ENCODE assay signal across 8 mouse cellular contexts in the genomic region with DNA sequence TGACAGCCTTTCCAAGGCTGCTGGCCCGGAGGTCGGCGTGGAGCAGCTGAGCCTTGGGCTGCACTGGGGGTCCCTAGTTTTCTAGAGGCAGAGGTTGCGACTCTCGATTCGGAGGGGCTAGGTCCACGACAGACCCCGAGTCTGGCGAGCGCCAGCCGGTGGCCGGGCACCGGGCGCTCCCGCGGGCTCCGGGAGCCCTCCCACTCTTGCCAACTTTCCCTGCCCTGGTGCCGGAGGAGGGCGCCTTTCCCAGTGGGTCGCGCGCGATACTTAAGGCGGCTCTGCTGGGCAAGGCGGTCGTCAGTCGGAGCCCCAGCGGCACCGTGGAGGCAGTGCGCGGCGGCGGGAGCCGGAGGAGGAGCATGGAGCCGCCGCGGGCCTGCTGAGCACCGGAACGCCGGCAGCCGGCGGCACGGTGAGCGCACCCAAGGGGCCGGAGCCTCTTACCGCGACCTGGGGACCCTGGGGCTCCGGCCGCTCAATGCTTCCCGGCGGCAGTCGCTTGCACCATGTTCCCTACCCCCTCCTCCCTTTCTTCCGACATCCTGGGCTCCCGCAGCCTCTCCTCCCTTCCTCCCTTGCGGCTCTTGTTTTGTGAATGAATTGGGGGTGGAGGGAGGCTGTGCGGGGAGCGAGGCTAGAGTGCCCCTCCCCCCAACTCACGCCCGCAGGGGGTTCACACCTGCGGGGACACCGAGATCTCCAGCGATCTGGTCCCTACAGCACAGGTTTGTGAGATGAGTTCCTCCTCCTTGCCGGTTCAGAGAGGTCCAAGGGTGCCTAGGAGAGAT. TPM values are rescaled to one million over a fixed set of nuclear protein-coding genes. Genes with fewer than 3 reads are reported as not detected.
A peak's percentile ranks its signal among the peaks of the same experiment; 100 is the strongest.
DNase-seq lines count a peak whose midpoint lies in the region; ATAC-seq and TF ChIP-seq lines count a peak whose summit lies in the region.

No protein-coding gene starts in this region.

- intact Hi-C loops in heart, postnatal 25 days (cut with DNase I) = loop anchor here (5.0 kb wide), 3 partner anchors 33 to 153 kb away; no protein-coding TSS in a partner anchor
- intact Hi-C loops in gastrocnemius, postnatal 36 days (cut with DNase I) = loop anchor here (5.0 kb wide), 1 partner anchor 153 kb away; no protein-coding TSS in a partner anchor

- no peaks in the 10 kb centered on the region for H3K36me3 ChIP-seq in intestine, embryonic 16.5 days (ENCODE audit: control insufficient read depth, insufficient read depth, low read length)
- H3K36me3 ChIP-seq in liver, embryonic 11.5 days (ENCODE audit: control insufficient read depth, insufficient read depth, low read length) = no peaks in the 10 kb centered on the region; the same call in 1 of the 2 replicates
- H3K36me3 ChIP-seq in midbrain, postnatal 0 days (ENCODE audit: insufficient read depth, low read length) = 0 out of 2 replicates have a peak, but pooled peaks cover 5% of the 10 kb centered on the region

- H3K4me1 ChIP-seq in intestine, embryonic 16.5 days (ENCODE audit: control insufficient read depth, insufficient read depth, low read length) = peaks cover 32% of the 10 kb centered on the region
- peaks cover 17% of the 10 kb centered on the region for H3K4me1 ChIP-seq in liver, embryonic 11.5 days (replicated peaks; ENCODE audit: control insufficient read depth, insufficient read depth, low read length)
- H3K4me1 ChIP-seq in midbrain, postnatal 0 days (ENCODE audit: insufficient read depth, low read length) = peaks cover 11% of the 10 kb centered on the region; the same call in 1 of the 2 replicates

- peak; percentile 97 for DNase-seq in heart, adult 11 months
- DNase-seq in heart, postnatal 25 days (ENCODE audit: low spot score) = no peak
- peak; percentile 66 for DNase-seq in embryo, embryonic 10.5 days (ENCODE audit: low spot score)
- DNase-seq in gastrocnemius, postnatal 36 days = peak; percentile 43 to 56
- DNase-seq in liver, embryonic 11.5 days (ENCODE audit: low spot score) = peak; percentile 57
- DNase-seq in midbrain, postnatal 0 days (ENCODE audit: low spot score) = peak; percentile 59
- DNase-seq in testis, postnatal 10 days (ENCODE audit: low spot score) = peak; percentile 71

- WGBS in intestine, embryonic 16.5 days = under 1% methylated on average over 61 of the region's 63 CpGs
- WGBS in liver, embryonic 11.5 days = 1% methylated on average over 60 of the region's 63 CpGs
- WGBS in midbrain, postnatal 0 days = 0% methylated on average over 58 of the region's 63 CpGs

- H3K27ac ChIP-seq in intestine, embryonic 16.5 days (ENCODE audit: low read length) = no peak overlapping the region
- no peak overlapping the region for H3K27ac ChIP-seq in liver, embryonic 11.5 days (ENCODE audit: low read depth, low read length)
- H3K27ac ChIP-seq in midbrain, postnatal 0 days (ENCODE audit: low read depth, low read length) = peak overlapping the region; percentile 55

- H3K4me2 ChIP-seq in intestine, embryonic 16.5 days (ENCODE audit: low read depth, low read length) = peak overlapping the region; percentile 96
- peak overlapping the region; percentile 84 for H3K4me2 ChIP-seq in liver, embryonic 11.5 days
- H3K4me2 ChIP-seq in midbrain, postnatal 0 days (ENCODE audit: low read depth, low read length, poor library complexity, severe bottlenecking) = peak overlapping the region; percentile 95

- TF ChIP-seq CTCF in midbrain, postnatal 0 days (IDR thresholded peaks at IDR 0.05) = peak; percentile 59

- no peaks in the 10 kb centered on the region for H3K9me3 ChIP-seq in intestine, embryonic 16.5 days (ENCODE audit: control insufficient read depth, low read length)
- no peaks in the 10 kb centered on the region for H3K9me3 ChIP-seq in liver, embryonic 11.5 days (ENCODE audit: control insufficient read depth, low read length)
- H3K9me3 ChIP-seq in midbrain, postnatal 0 days (ENCODE audit: low read length) = no peaks in the 10 kb centered on the region

- H3K27me3 ChIP-seq in intestine, embryonic 16.5 days (replicated peaks; ENCODE audit: control insufficient read depth, insufficient read depth, low read length) = peaks cover 15% of the 10 kb centered on the region
- peaks cover 70% of the 10 kb centered on the region for H3K27me3 ChIP-seq in liver, embryonic 11.5 days (replicated peaks; ENCODE audit: control insufficient read depth, insufficient read depth, low read length)
- peaks cover 5% of the 10 kb centered on the region; the same call in 1 of the 2 replicates for H3K27me3 ChIP-seq in midbrain, postnatal 0 days (ENCODE audit: insufficient read depth, low read length)

- ATAC-seq in intestine, embryonic 16.5 days = peak; percentile 61
- ATAC-seq in liver, embryonic 11.5 days (replicated peaks; ENCODE audit: low FRiP score) = peak; percentile 35; the same call in 1 of the 2 replicates
- ATAC-seq in midbrain, postnatal 0 days (ENCODE audit: low FRiP score) = peak; percentile 55; the same call in 1 of the 2 replicates

- H3K9ac ChIP-seq in intestine, embryonic 16.5 days (ENCODE audit: low read depth, low read length) = peak overlapping the region; percentile 66
- no peak overlapping the region for H3K9ac ChIP-seq in liver, embryonic 11.5 days (ENCODE audit: low read depth, low read length)
- H3K9ac ChIP-seq in midbrain, postnatal 0 days (replicated peaks; ENCODE audit: low read length, poor library complexity, severe bottlenecking) = peak overlapping the region; percentile 60

- peak overlapping the region; percentile 63 for H3K4me3 ChIP-seq in intestine, embryonic 16.5 days (ENCODE audit: low read length)
- H3K4me3 ChIP-seq in liver, embryonic 11.5 days (ENCODE audit: low read depth, low read length) = peak overlapping the region; percentile 48
- H3K4me3 ChIP-seq in midbrain, postnatal 0 days (ENCODE audit: low read depth, low read length) = peak overlapping the region; percentile 57

RNA-seq across cellular contexts. Expression of a gene that starts 0.7 kb away (rescaled TPM):
- 1 to 10 TPM; 1.0 to 1.7 TPM for total RNA-seq in heart, postnatal 25 days (2021)
- under 1 TPM; 0.59 to 0.69 TPM for total RNA-seq in gastrocnemius, postnatal 36 days (2021)
- polyA plus RNA-seq in intestine, embryonic 16.5 days (2015; fragmentation: Nextera tagmentation; extraction: Ambion mirVana) = 0.09 and 0.28 TPM in 2 replicates
- polyA plus RNA-seq in liver, embryonic 11.5 days (2014; fragmentation: Nextera tagmentation; extraction: Ambion mirVana) = 0.07 and 0.09 TPM in 2 replicates
- 16.6 and 20.2 TPM in 2 replicates for total RNA-seq in midbrain, postnatal 0 days (2014; rRNA removed)
- polyA plus RNA-seq in midbrain, postnatal 0 days (2015; fragmentation: Nextera tagmentation; extraction: Ambion mirVana) = 0.42 and 0.89 TPM in 2 replicates

RNA-seq across cellular contexts. Expression of a gene that starts 22.7 kb away (rescaled TPM):
- 10 to 100 TPM; 17.7 to 19.1 TPM for total RNA-seq in heart, postnatal 25 days (2021)
- 10 to 100 TPM; 18.0 to 21.0 TPM for total RNA-seq in gastrocnemius, postnatal 36 days (2021)
- 56.6 and 66.6 TPM in 2 replicates for polyA plus RNA-seq in intestine, embryonic 16.5 days (2015; fragmentation: Nextera tagmentation; extraction: Ambion mirVana)
- 111 and 120 TPM in 2 replicates for polyA plus RNA-seq in liver, embryonic 11.5 days (2014; fragmentation: Nextera tagmentation; extraction: Ambion mirVana)
- 23.5 and 23.7 TPM in 2 replicates for total RNA-seq in midbrain, postnatal 0 days (2014; rRNA removed)
- polyA plus RNA-seq in midbrain, postnatal 0 days (2015; fragmentation: Nextera tagmentation; extraction: Ambion mirVana) = 27.4 and 28.0 TPM in 2 replicates
